Mouse (Mus musculus): Measurements from ENCODE around the gene Sh2d6.

Gene Sh2d6

DNA sequence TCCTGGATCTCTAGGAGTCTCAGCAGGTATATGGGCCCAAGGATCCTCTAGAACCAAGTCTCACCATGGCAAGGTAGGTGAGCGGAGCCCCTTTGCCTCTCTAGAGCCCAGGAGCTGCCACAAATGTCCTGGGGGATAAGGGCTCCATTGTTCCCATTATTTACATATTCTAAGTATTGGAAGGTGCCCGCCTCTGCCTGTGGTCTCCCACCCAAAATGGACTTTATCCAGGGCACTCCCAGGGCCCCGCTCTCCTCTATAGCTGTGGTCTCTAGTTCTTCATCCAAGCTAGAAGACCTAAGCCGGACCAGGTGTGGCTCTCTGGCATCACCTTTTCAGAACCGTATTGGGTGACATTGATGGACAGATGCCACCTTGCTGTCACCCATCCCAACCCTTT is at the start of gene Sh2d6:
Gene Sh2d6, minus strand, starts transcription at position 101 of the 400 bp plus-strand sequence.
- no peak for DNase-seq

DNA sequence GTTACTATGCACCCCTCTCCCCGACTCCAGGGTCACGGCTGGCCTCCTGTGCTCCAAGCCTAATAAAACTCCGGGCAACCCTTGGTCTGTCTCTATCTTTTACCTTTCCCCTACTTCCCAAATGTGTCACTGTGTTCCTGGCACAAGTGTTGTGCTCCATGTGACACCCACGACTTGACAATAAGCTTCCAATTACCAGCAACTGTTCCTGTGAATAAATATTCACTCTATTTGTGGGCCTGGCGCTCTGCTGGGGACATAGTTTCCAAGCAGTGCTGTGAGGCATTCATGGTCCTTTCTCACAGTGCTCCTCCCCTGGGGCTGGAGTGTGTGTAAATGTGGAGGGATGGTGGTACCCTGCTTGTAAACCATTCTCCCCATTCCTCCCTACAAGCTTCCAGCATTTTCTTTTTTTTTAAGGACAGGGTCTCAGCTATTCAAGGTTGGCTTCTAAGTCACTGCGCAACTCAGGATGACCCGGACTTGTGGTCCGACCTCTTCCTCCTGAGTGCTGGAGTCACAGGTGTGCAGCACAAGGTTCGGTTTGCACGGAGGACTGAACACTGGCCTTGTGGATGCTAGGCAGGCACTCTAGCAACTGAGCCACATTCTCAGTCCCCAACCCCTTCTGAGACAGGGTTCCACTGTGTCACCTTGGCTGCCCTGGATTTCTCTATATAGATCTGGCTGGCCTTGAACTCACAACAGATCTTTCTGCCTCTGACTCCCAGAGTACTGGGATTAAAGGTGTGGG is 49.3 kb upstream of the Sh2d6 start:
- DNase-seq: no peak

DNA sequence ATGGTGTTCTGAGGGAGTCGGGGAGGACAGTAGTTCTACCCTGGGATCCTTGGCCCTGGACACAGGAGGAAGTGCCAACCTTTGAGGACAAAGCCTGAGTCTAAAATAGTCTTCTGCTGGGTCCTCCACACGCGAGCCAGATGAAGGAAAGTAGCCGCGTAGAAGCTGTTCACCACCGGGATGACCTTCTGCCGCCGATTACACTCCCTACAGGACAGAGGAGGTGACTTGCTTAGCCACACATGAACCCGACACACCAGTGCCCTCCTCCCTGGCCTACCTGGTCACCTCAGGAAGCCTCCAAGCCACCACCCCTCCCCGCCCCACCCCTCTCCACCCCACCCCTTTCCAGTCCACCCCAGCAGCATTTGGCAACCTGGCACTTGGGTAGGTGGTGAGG is 47.2 kb upstream of the Sh2d6 start:
- no peak for DNase-seq

DNA sequence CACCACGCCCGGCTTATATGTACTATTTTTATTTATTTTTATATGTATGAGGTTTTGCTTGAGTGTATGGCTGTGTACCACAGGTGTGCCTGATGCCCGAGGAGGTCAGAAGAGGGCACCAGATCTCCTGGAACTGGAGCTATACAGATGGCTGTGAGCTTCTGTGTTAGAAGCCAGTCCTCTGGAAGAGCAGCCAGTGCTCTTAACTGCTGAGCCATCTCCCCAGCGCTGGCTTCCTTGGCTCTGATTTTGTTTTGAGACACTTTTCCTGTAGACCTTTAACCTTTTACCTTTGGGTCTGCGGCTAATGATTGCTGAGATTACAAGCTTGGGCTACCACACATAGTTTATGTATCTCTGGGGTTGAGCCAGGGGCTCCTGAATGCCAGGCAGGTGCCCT is 46.0 kb upstream of the Sh2d6 start:
- peak; percentile 55 for DNase-seq

DNA sequence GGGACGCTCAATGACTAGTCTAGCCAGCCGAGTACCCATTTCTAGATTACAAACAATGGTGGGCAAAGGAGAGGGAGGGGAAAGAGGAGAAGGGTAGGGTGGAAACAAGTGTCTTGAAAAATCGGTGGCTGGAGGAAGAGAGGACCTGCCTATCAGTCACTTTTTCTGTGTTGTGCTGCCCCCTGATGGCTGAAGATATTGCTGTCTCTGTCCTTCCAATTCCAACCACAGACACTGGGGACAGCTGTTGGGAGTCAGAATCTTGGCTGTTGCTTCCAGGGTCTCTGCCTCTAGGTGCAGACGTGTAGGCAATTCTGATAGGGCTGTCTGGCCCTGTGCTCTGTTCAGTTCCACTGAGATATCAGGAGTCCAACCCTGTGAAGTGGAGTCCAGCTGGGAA is 44.5 kb upstream of the Sh2d6 start:
- DNase-seq: peak; percentile 95

DNA sequence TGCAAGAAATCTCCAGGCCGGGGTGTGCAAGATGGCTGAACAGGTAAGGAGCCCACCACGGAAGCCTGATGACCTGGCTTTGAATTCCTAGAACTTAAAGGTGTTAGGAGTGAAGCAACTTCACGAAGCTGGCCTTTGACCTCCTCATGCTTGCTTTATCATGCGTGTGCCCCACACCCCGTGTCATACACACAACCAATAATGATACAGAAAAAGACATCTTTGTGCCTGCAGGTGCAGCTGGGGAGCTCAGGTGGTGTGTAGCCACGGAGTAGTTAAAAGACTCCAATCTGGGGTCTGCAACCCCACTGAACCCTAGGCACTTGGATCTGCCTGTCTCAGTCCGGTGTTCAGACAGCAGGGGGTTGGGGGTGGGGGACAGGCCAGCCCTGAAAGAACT is 44.0 kb upstream of the Sh2d6 start:
- DNase-seq: no peak

DNA sequence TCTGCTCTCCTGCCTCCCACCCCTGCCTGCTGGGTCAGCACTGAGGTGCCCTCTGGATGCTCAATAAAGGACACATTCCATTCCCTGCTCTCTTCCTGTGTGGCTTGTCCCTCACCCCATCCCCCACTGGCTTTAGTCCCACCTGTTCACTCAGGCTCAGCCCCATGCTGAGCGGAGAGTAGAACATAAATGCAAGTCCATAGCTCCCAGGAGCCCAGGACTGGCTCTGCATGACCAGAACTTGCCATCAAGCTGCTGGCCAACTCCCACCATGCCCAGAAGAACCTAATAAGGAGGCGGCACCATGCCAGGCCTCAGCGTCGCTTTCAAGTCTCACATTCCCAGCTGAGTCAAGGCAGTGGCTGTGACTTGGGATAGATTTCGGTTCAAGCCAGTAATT is 41.4 kb upstream of the Sh2d6 start:
- DNase-seq: peak; percentile 57

DNA sequence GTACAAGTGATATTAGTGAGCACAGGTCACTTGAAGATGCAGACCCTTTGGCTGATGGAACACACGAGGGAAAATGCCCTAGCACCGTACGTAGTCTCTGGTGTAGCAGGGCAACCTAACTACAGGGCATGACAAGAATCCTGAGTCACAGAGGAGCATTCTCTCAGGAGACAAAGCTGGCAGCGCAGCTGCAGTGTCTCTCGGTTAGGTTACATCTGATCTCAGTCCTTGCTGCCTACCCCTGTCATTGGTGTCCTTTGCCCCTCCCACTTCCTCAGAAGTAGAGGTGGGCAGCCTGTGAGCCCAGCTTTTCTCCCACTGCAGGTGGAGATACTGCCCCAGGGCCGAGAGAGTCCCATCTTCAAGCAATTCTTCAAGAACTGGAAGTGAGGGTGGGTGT is 41.0 kb upstream of the Sh2d6 start:
- DNase-seq: no peak

DNA sequence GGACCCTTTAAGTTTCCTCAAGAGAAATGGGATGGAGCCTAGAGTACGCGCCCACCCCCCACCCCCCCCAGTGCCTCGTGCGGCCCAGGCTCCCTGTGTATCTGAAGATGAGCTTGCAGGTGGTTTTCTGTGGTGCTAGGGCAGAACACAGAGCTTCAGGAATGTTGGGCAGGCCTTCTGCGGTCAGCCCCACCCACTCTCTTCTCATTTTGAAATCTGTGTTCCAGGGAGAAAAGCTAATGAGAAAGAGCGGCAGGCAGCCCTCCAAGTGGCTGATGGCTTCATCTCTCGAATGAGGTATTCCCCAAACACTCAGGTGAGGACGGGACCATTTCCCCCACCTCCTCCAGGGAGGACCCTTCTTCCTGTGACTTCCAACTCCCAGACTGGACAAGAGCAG is 39.3 kb upstream of the Sh2d6 start:
- no peak for DNase-seq

DNA sequence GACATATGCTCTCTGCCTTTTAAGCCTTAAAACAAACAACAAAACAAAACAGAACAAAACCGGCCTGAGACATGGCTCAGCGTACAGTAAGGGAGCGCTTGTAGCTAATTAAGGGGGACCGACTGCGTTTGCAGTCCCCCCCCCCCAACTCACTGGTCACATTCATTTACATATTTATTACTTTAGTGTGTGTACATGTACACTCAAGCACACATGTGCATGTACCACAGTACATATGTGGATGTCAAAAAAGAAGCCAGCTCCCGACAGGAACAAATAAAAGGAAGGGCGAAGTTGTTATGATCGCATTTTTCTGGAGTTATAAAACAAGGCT is 31.5 kb upstream of the Sh2d6 start:
- no peak for DNase-seq

DNA sequence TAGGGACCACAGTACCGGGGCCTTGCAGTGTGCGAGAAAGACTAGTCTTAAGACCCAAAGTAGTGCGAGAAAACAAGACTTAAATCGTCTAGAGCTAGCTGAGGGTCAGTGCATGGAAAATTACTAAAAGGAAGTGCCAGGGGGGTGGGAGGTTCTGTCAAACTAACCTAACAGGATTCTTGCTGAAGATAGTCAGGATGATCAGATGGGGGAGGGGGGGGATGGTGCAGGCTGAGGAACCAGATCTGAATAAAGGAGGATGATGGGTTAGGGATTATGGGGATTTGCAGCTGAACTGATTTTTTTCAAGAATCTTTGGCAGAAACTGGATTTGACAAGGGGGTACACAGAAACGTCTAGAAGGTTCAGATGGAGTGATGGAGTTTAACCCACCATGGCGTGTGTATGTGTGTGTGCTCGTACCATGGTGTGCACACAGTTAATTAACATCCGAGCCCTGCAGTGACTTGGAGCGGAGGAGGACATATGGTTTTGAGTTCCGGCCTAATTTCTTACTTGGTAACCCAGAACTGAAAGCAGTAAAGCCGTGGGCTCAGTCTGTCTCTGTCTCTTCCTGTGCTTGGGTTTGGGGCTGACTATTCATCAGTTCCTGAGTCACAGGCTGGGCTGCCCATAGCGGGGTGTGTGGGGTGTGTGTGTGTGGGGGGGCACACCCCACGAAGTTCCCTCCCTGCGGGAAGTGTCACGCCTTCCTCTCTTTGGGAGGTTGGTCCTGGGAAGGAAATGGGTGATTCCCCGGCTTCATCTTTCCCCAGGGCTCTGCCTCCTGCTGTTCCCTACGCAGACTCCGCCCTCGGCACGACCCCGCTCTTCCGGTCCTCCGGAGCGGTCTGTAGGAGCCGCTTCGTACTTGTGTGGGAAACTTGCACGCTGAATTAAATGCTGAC is 30.9 kb upstream of the Sh2d6 start:
- peak; percentile 84 for DNase-seq

DNA sequence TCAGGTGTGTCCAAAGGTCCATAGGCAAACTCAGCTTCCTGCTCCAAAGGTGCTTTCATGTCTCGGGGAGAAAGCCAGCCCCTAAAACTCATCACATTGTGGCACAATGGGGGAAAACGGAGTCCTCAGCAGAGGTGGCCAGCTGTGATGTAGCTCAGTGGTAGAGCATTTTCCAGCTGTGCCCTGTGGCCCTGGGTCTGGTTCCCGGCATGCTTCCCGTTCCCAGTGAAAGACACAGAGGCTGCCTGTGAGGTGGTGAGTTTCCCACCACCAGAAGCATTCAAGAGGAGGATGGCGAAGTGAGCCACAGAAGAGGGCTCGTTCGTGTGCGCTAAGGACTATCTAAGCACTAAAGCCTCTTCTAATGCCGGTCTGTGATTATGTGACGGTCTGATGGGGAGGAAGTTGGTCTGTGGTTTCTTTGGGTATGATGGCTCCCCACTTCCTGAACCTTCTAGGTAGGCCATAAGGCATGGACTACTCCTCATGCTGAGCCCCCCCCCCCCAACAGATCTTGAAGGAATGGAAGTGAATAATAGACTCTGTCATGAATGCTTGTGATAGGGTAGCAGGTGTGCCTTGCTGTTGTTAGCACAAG is 29.1 kb upstream of the Sh2d6 start:
- no peak for DNase-seq

DNA sequence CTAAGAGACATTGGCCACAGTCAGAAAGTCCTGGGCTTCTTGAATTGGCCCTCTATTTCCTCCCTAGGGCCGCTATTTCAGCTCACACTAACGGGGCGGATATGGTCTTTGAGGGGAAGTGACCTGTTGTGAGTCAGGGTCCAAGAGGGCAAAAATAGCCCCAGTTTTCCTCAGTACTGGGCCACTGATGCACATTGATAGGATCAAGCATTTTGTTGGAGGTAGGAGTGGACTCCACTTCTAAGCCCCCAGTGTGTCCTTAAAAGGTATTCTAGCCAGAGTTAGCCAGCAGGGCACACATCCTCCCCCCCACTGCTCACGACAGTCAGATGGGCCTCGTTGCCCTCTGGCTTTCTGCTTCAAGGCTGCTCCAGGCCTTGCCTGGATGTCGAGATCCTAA is 28.5 kb upstream of the Sh2d6 start:
- no peak for DNase-seq

DNA sequence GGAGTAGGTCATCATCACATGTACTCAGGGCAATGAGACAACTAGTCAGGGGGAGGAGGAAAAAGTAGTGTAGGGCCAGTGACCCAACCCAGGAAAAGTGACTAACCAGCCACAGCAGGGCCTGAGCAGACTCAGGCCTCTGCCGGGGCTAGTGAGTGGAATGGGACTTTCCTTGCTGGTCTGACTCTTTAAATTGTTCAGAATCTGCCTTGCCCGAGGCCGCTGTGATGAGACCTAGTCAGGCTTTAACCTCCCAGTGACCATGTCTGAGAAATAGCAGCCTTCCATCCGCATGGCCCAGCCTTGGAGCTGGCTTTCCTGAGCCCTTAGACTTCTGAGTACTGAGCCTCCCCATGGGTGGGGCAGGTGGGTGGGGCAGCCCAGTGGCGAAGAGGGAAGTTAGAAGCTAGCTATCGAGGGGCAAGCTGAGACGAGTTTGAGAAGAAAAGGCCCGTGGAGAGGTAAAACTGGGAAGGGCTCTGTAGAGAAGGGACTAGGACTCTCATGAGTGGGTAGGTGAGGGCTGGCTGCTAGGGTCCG is 27.6 kb upstream of the Sh2d6 start:
- DNase-seq: peak; percentile 46

DNA sequence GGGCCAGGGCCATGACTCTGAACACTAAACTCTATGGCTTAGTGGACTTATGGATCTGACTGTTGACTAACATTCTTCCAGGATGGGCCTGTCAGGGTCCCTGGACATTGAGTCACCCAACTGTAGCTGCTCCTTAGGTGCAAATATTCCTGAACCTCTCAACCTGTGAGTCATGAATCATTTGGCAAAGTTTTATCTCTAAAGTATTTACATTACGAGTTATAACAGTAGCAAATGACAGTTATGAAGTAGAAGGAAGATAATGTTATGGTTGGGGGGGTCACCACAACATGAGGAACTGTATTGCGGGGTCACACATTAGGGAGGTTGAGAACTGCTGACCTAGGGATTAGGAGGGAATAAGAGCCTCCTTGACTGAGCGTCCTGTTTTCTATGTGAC is 26.4 kb upstream of the Sh2d6 start:
- no peak for DNase-seq

DNA sequence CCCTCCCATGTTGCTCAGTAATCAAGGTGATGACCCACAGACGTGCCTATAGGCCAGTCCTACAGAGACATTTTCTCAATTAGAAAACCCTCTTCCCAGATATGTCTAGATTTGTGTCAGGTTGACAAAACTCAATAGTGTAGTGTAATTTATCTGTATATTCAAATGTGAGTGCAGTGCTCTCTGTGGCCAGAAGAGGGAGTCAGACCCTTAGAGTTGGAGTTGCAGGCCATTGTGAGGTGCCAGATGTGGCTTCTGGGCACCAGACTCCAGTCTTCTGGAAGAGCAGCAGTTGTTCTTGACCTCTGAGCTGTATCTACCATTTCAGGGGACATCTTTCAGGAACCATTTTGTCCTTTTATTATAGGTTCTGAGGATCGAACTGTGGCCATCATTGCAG is 25.6 kb upstream of the Sh2d6 start:
- no peak for DNase-seq

DNA sequence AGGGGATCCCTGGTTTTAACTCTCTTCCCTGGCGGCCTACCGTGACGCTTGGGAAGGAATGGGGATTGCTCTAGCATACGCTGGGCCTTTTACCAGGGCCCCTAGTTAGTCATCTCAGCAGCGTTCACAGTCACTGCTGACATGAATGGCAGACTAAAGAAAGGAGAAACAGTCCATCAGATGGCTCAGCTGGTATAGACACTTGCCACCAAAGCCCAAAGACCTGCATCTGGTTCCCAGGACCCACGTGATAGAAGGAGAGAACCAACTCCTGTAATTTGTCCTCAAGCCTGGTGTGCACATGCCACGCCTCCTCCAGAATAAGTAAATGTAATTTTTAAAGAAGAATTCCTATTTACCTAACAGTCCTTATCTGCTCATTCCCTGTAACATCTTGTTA is 23.9 kb upstream of the Sh2d6 start:
- DNase-seq: no peak

DNA sequence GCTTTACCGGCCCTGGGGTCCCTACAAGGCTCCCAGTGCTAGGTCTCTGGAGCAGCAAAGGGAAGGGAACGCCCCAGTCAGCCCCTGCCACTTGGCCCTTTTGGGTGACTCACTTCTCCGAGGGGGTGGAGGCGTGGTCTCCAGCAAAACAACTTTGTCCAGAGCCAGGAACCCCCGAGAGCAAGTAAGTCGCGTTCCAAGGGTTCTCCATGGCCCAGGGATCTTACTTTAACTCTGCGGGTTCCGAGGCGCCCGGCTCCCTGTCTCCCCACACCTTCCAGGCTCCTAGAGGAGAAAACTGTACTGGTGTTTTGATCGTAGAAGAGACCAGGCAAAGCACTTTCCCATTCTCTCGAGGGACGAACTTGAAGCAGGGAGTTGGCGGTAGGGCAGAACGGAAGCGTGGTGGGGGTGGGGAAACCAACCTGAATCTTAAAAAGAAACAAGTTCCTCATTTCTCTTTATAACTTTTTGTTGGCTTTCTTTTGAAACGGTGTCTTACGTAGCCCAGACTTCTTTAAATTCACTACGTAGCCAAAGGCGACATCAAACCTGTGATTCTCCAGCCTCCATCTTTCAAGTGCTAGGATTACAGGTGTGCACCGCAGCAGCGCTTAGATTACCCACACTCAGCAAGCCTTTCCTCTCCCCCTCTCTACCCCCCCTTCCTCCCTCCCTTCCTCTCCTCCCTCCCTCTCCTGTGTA is 22.9 kb upstream of the Sh2d6 start, which contains the start of gene Capg:
Gene Capg, plus strand, starts transcription at position 109 of the 705 bp plus-strand sequence.
- DNase-seq: peak; percentile 76

DNA sequence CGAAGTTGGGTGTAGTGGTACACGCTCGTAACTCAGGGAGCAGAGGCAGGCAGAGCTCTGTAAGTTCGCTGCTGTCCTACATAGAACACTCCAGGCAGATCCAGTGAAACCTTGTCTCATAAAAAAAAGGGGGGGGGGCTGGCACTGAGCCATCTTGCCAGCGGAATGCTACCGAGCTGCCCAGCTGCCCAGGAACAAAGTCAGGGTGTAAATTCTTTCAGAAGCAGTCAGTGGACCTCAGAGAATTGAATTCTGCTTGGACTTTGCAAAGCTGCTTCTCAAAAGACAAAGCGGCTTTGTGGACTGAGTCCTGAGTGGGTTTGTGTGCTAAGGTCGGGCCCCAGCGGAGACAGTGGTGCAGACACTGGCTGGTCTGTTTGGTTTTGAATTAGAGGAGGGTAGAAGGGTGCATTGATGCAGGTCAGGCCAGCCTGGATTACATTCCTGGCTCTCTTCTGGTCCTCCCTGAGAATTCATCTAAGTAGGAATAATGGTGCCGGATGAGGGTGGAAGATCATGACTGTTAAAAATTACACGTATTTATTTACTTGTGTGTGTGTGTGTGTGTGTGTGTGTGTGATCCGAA is 21.9 kb upstream of the Sh2d6 start:
- peak; percentile 62 for DNase-seq

DNA sequence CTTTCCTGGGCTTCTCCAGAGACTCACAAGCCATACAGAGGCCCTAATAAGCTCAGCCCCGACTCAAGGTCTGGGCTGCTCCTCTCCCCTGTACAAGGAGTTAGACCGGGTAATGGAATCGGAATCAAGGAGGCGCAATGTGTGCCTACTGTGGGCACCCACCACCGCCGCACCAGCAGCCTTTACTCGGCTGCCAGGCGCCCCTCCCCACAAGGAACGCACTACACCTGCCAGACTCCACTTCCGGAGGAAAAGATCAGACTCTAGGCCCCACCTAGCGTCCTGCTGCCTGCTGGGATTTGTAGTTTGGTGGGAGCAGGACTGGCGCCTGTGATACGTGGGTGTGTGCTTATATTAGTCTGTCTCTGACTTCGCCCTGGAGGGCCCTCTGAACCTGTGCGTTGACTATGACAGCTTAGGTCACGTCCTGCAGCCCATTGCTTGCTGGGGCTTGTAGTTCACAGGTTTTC is 17.1 kb upstream of the Sh2d6 start:
- DNase-seq: peak; percentile 87

DNA sequence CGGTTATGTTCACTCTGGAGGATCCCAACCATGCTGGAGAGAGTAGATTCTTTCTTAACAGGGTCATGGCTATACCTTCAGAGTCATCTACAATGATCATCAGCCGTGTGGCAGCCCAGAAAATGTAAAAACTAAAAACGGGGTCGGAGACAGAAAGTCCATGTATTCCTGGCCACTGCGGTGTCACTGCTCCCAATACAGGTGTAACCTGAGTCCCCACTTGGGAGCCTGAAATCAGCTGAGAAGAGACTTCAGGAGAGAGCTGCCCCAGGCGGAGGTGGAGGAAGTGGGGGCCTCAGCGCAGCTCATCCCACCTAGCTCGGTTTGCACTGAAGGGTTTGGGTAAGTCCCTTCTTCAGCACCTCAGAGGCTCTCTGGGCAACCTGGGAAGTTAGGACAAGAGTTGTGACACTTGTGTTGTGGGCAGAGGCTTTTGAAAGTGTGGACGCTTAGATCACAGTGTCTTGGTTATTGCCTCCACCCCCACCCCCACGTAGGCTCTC is 16.5 kb upstream of the Sh2d6 start:
- no peak for DNase-seq

DNA sequence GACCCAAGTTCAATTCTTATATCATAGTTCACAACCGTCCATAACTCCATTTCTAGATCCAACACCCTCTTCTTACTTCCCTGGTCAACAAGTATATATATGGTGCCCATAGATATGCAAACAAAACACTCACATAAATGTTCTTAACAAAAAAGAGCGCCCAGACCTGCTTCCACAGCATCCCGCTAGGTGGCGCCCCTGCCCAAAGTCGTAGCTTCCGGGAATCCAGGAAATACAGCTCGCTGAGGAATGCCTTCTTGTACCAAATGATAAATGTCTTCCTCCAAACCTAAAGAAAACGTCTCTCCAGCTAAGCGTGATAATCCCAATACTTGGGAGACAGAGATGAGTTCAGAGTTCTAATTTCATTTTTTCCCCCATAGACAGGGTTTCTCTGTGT is 13.7 kb upstream of the Sh2d6 start:
- peak; percentile 92 for DNase-seq
